Mouse (Mus musculus) forebrain, postnatal 0 days (tissue): ENCODE measurements around the gene Iqschfp. TPM values are rescaled to one million over a fixed set of nuclear protein-coding genes. Genes with fewer than 3 reads are reported as not detected.

Source experiments
- ATAC-seq: fragments of 200-750 bp; cut with Nextera tagmentation; 2 replicates; pipeline ENCODE4 v1.8.0; 2017; ENCODE audit warnings: mild to moderate bottlenecking, moderate library complexity
- DNase-seq: peaks from one replicate; pipeline ENCODE4 v3.0.0-alpha.2; 2015
- H3K27ac ChIP-seq: fragments of 300-500 bp; sonication (generic); 2 replicates; pipeline ENCODE4 v1.5.1; 2014; ENCODE audit warnings: low read depth, mild to moderate bottlenecking, antibody characterized with exemption, low read length, moderate library complexity, mixed read lengths
- H3K27me3 ChIP-seq: fragments of 300-500 bp; sonication (generic); 2 replicates; pipeline ENCODE4 v1.6.1; 2014; ENCODE audit warnings: mild to moderate bottlenecking, low read length, mixed read lengths; ENCODE audit not compliant: insufficient read depth
- H3K36me3 ChIP-seq: fragments of 300-500 bp; sonication (generic); 2 replicates; pipeline ENCODE4 v1.6.1; 2014; ENCODE audit warnings: mild to moderate bottlenecking, moderate library complexity; ENCODE audit not compliant: insufficient read depth
- H3K4me1 ChIP-seq: fragments of 300-500 bp; sonication (generic); 2 replicates; pipeline ENCODE4 v1.6.1; 2014; ENCODE audit warnings: antibody characterized with exemption; ENCODE audit not compliant: insufficient read depth
- H3K4me2 ChIP-seq: fragments of 300-500 bp; sonication (generic); 2 replicates; pipeline ENCODE4 v1.6.1; 2014; ENCODE audit warnings: low read depth, mild to moderate bottlenecking, moderate library complexity
- H3K4me3 ChIP-seq: fragments of 300-500 bp; sonication (generic); 2 replicates; pipeline ENCODE4 v1.5.1; 2014; ENCODE audit warnings: low read depth, low read length, mixed read lengths
- H3K9ac ChIP-seq: fragments of 300-500 bp; sonication (generic); 2 replicates; pipeline ENCODE4 v1.6.1; 2014; ENCODE audit warnings: mild to moderate bottlenecking
- H3K9me3 ChIP-seq: fragments of 300-500 bp; sonication (generic); 2 replicates; pipeline ENCODE4 v1.6.1; 2016; ENCODE audit warnings: low read length
- CTCF ChIP-seq: sonication (generic); IDR thresholded peaks from 2 replicates; pipeline ENCODE4 v1.5.1; 2016; ENCODE audit warnings: antibody characterized with exemption, control low read depth, low read depth
- WGBS: fragments of 180-500 bp; shearing (Covaris S2); extraction: QIAGEN DNeasy Blood & Tissue Kit; methylation state at CpG from one replicate; pipeline ENCODE4 v1.1.7; 2014; 5-methylcytosine and 5-hydroxymethylcytosine counted together
- polyA plus RNA-seq: library from polyadenylated mRNA; unstranded; fragments of >200 nt; fragmentation: Nextera tagmentation; extraction: Ambion mirVana; gene quantifications from 2 replicates; pipeline ENCODE4 v1.2.1, GENCODE M21; 2015
- total RNA-seq: library from RNA; depleted of rRNA; stranded (reverse); fragments of >200 nt; gene quantifications from 2 replicates; pipeline ENCODE4 v1.2.3, GENCODE M21; 2014

Iqschfp gene
- total and polyA plus RNA-seq, 2 experiments from 2014 or later: 6.6 to 8.8 TPM

- H3K9me3 ChIP-seq: no peaks in the 10 kb centered on the region
- H3K9ac ChIP-seq: no peak overlapping the region
- DNase-seq: no peak
- no peaks in the 10 kb centered on the region for H3K36me3 ChIP-seq
- H3K4me1 ChIP-seq: no peaks in the 10 kb centered on the region
- TF ChIP-seq CTCF: no peak
- ATAC-seq: no peak
- no peaks in the 10 kb centered on the region for H3K27me3 ChIP-seq
- H3K4me3 ChIP-seq: no peak overlapping the region
- no peak overlapping the region for H3K4me2 ChIP-seq
- no peak overlapping the region for H3K27ac ChIP-seq
- 21% methylated on average over 2 of the region's 2 CpGs for WGBS
Measured at GRCm38 (mm10) chr3:68105081-68105685, 213.2 kb downstream of the Iqschfp start.

- ATAC-seq (no peak), DNase-seq (no peak)
- no peaks in the 10 kb centered on the region for H3K27me3 ChIP-seq
- 0 out of 2 replicates have a peak, but pooled peaks cover 4% of the 10 kb centered on the region for H3K4me1 ChIP-seq
- no peak overlapping the region for H3K4me3 ChIP-seq
- no peak for TF ChIP-seq CTCF
- 38% methylated on average over 5 of the region's 5 CpGs for WGBS
- no peaks in the 10 kb centered on the region for H3K36me3 ChIP-seq
- H3K4me2 ChIP-seq: no peak overlapping the region
- H3K27ac ChIP-seq: no peak overlapping the region
- H3K9me3 ChIP-seq: no peaks in the 10 kb centered on the region
- H3K9ac ChIP-seq: no peak overlapping the region
Measured at GRCm38 (mm10) chr3:68121338-68121737, 229.3 kb downstream of the Iqschfp start.

GRCm38 (mm10) chr3:68126284-68126856 lies 234.3 kb downstream of the Iqschfp start:
- no peak for TF ChIP-seq CTCF
- peaks cover 9% of the 10 kb centered on the region; the same call in 1 of the 2 replicates for H3K4me1 ChIP-seq
- no peak for ATAC-seq
- H3K36me3 ChIP-seq: no peaks in the 10 kb centered on the region
- no peak overlapping the region for H3K4me2 ChIP-seq
- no peak for DNase-seq
- no peak overlapping the region for H3K27ac ChIP-seq
- no peaks in the 10 kb centered on the region for H3K27me3 ChIP-seq
- H3K9me3 ChIP-seq: no peaks in the 10 kb centered on the region
- H3K9ac ChIP-seq: no peak overlapping the region
- no peak overlapping the region for H3K4me3 ChIP-seq
- 41% methylated on average over 6 of the region's 6 CpGs for WGBS

GRCm38 (mm10) chr3:68130386-68130785 lies 238.4 kb downstream of the Iqschfp start:
- DNase-seq: no peak
- ATAC-seq: no peak
- Histone ChIP-seq H3K4me1 (peaks cover 9% of the 10 kb centered on the region; the same call in 1 of the 2 replicates), H3K9me3 (no peaks in the 10 kb centered on the region), H3K4me2 (no peak overlapping the region), H3K27ac (no peak overlapping the region), H3K9ac (no peak overlapping the region), H3K4me3 (no peak overlapping the region), H3K27me3 (no peaks in the 10 kb centered on the region), H3K36me3 (no peaks in the 10 kb centered on the region)
- no peak for TF ChIP-seq CTCF
- WGBS: 91% methylated on average over 1 of the region's 1 CpGs

GRCm38 (mm10) chr3:68138833-68139627 lies 247.0 kb downstream of the Iqschfp start:
- ATAC-seq (peak; percentile 27; the same call in 1 of the 2 replicates), DNase-seq (no peak)
- Histone ChIP-seq H3K9me3 (no peaks in the 10 kb centered on the region), H3K36me3 (no peaks in the 10 kb centered on the region), H3K27ac (no peak overlapping the region), H3K27me3 (no peaks in the 10 kb centered on the region), H3K4me2 (no peak overlapping the region), H3K4me1 (0 out of 2 replicates have a peak, but pooled peaks cover 5% of the 10 kb centered on the region), H3K4me3 (no peak overlapping the region), H3K9ac (no peak overlapping the region)
- no peak for TF ChIP-seq CTCF
- WGBS: 16% methylated on average over 5 of the region's 5 CpGs

GRCm38 (mm10) chr3:68150688-68151087 lies 258.7 kb downstream of the Iqschfp start:
- no peak overlapping the region for H3K9ac ChIP-seq
- no peak overlapping the region for H3K27ac ChIP-seq
- no peaks in the 10 kb centered on the region for H3K4me1 ChIP-seq
- no peak for TF ChIP-seq CTCF
- no peaks in the 10 kb centered on the region for H3K36me3 ChIP-seq
- no peaks in the 10 kb centered on the region for H3K27me3 ChIP-seq
- DNase-seq (no peak), ATAC-seq (peak; percentile 36; the same call in 1 of the 2 replicates)
- no peak overlapping the region for H3K4me3 ChIP-seq
- no peaks in the 10 kb centered on the region for H3K9me3 ChIP-seq
- H3K4me2 ChIP-seq: no peak overlapping the region
- 69% methylated on average over 8 of the region's 8 CpGs for WGBS

GRCm38 (mm10) chr3:68160175-68160574 lies 268.1 kb downstream of the Iqschfp start:
- no peak for TF ChIP-seq CTCF
- no peak overlapping the region for H3K4me2 ChIP-seq
- H3K4me1 ChIP-seq: no peaks in the 10 kb centered on the region
- H3K4me3 ChIP-seq: no peak overlapping the region
- H3K9me3 ChIP-seq: no peaks in the 10 kb centered on the region
- ATAC-seq (no peak), DNase-seq (no peak)
- H3K27ac ChIP-seq: no peak overlapping the region
- no peaks in the 10 kb centered on the region for H3K27me3 ChIP-seq
- 51% methylated on average over 1 of the region's 1 CpGs for WGBS
- no peaks in the 10 kb centered on the region for H3K36me3 ChIP-seq
- no peak overlapping the region for H3K9ac ChIP-seq
